Mouse (Mus musculus): ENCODE measurements around the gene Ntrk2. TPM values are rescaled to one million over a fixed set of nuclear protein-coding genes. Genes with fewer than 3 reads are reported as not detected.
"Not testable (repeated sequence)": the region's sequence is repeated elsewhere in the genome, so short reads cannot be mapped to it uniquely, and the experiment has no call there.

The Ntrk2 gene
- polyA plus RNA-seq, 1 experiment from 2014 or later, result 63.7 TPM

GRCm38 (mm10) chr13:59028546-59028945 lies 222.2 kb downstream of the Ntrk2 start:
- WGBS, result 94% methylated on average over 4 of the region's 4 CpGs
- no peak for ATAC-seq (ENCODE audit: low FRiP score, low read depth)
- peaks cover 3% of the 10 kb centered on the region; the same call in 1 of the 2 replicates for H3K9me3 ChIP-seq
- H3K4me1 ChIP-seq, result peaks cover 3% of the 10 kb centered on the region; the same call in 1 of the 2 replicates
- H3K27ac ChIP-seq (replicated peaks), result no peak overlapping the region
- no peak overlapping the region for H3K4me2 ChIP-seq (replicated peaks)
- no peaks in the 10 kb centered on the region for H3K27me3 ChIP-seq
- H3K36me3 ChIP-seq, result no peaks in the 10 kb centered on the region
- no peak overlapping the region for H3K9ac ChIP-seq (replicated peaks)
- H3K4me3 ChIP-seq, result no peak overlapping the region

- Histone ChIP-seq H3K4me3 (no peak overlapping the region), H3K36me3 (no peaks in the 10 kb centered on the region), H3K27me3 (no peaks in the 10 kb centered on the region), H3K4me1 (peaks cover 3% of the 10 kb centered on the region; the same call in 1 of the 2 replicates), H3K9ac (replicated peaks) (no peak overlapping the region), H3K27ac (replicated peaks) (peak overlapping the region; percentile 20), H3K9me3 (no peaks in the 10 kb centered on the region), H3K4me2 (replicated peaks) (no peak overlapping the region)
- no peak for ATAC-seq (ENCODE audit: low FRiP score, low read depth)
- 81% methylated on average over 6 of the region's 6 CpGs for WGBS
Observed at GRCm38 (mm10) chr13:59030574-59030973, 224.2 kb downstream of the Ntrk2 start.

GRCm38 (mm10) chr13:59040156-59040915 lies 234.0 kb downstream of the Ntrk2 start:
- Histone ChIP-seq H3K9me3 (no peaks in the 10 kb centered on the region), H3K36me3 (no peaks in the 10 kb centered on the region), H3K4me1 (peaks cover 28% of the 10 kb centered on the region), H3K27me3 (no peaks in the 10 kb centered on the region), H3K27ac (replicated peaks) (peak overlapping the region; percentile 92), H3K4me3 (no peak overlapping the region), H3K4me2 (replicated peaks) (peak overlapping the region; percentile 44), H3K9ac (replicated peaks) (0 out of 2 replicates have a peak overlapping the region, but pooled peaks have one; percentile 20)
- peak; percentile 67 for ATAC-seq (ENCODE audit: low FRiP score, low read depth)
- WGBS, result 37% methylated on average over 16 of the region's 16 CpGs

- Histone ChIP-seq H3K27ac (replicated peaks) (peak overlapping the region; percentile 92), H3K4me2 (replicated peaks) (peak overlapping the region; percentile 44), H3K4me3 (0 out of 2 replicates have a peak overlapping the region, but pooled peaks have one; percentile 18), H3K9ac (replicated peaks) (no peak overlapping the region), H3K27me3 (no peaks in the 10 kb centered on the region), H3K9me3 (no peaks in the 10 kb centered on the region), H3K36me3 (no peaks in the 10 kb centered on the region), H3K4me1 (peaks cover 28% of the 10 kb centered on the region)
- peak; percentile 99 for ATAC-seq (ENCODE audit: low FRiP score, low read depth)
- 22% methylated on average over 9 of the region's 9 CpGs for WGBS
Observed at GRCm38 (mm10) chr13:59041013-59041764, 234.8 kb downstream of the Ntrk2 start.

- 76% methylated on average over 4 of the region's 4 CpGs for WGBS
- Histone ChIP-seq H3K4me1 (no peaks in the 10 kb centered on the region), H3K9ac (replicated peaks) (no peak overlapping the region), H3K27ac (replicated peaks) (no peak overlapping the region), H3K36me3 (no peaks in the 10 kb centered on the region), H3K9me3 (no peaks in the 10 kb centered on the region), H3K4me2 (replicated peaks) (no peak overlapping the region), H3K4me3 (no peak overlapping the region), H3K27me3 (no peaks in the 10 kb centered on the region)
- no peak for ATAC-seq (ENCODE audit: low FRiP score, low read depth)
Observed at GRCm38 (mm10) chr13:59052188-59052587, 245.8 kb downstream of the Ntrk2 start.

GRCm38 (mm10) chr13:59054331-59054730 lies 248.0 kb downstream of the Ntrk2 start:
- not testable (repeated sequence) for H3K27ac ChIP-seq (replicated peaks)

GRCm38 (mm10) chr13:59056859-59057258 lies 250.5 kb downstream of the Ntrk2 start:
- 0 out of 2 replicates have a peak, but pooled peaks cover 5% of the 10 kb centered on the region for H3K27me3 ChIP-seq
- no peaks in the 10 kb centered on the region for H3K36me3 ChIP-seq
- WGBS, result 88% methylated on average over 4 of the region's 4 CpGs
- no peak overlapping the region for H3K9ac ChIP-seq (replicated peaks)
- H3K9me3 ChIP-seq, result no peaks in the 10 kb centered on the region
- 0 out of 2 replicates have a peak, but pooled peaks cover 2% of the 10 kb centered on the region for H3K4me1 ChIP-seq
- ATAC-seq (ENCODE audit: low FRiP score, low read depth), result no peak
- no peak overlapping the region for H3K4me2 ChIP-seq (replicated peaks)
- no peak overlapping the region for H3K27ac ChIP-seq (replicated peaks)
- no peak overlapping the region for H3K4me3 ChIP-seq

More at GRCm38 (mm10) chr13:59054331-59054730, 248.0 kb downstream of the Ntrk2 start:
- not testable (repeated sequence) for H3K4me2 ChIP-seq (replicated peaks); H3K27me3 ChIP-seq; H3K36me3 ChIP-seq; ATAC-seq (ENCODE audit: low FRiP score, low read depth); H3K4me1 ChIP-seq; H3K9me3 ChIP-seq; H3K4me3 ChIP-seq; H3K9ac ChIP-seq (replicated peaks)
- WGBS, result 86% methylated on average over 8 of the region's 8 CpGs

GRCm38 (mm10) chr13:59057886-59058285 lies 251.5 kb downstream of the Ntrk2 start:
- no peak overlapping the region for H3K9ac ChIP-seq (replicated peaks)
- H3K4me1 ChIP-seq, result 0 out of 2 replicates have a peak, but pooled peaks cover 2% of the 10 kb centered on the region
- H3K9me3 ChIP-seq, result no peaks in the 10 kb centered on the region
- ATAC-seq (ENCODE audit: low FRiP score, low read depth), result no peak
- 0 out of 2 replicates have a peak, but pooled peaks cover 5% of the 10 kb centered on the region for H3K27me3 ChIP-seq
- H3K36me3 ChIP-seq, result no peaks in the 10 kb centered on the region
- H3K4me2 ChIP-seq (replicated peaks), result no peak overlapping the region
- H3K4me3 ChIP-seq, result no peak overlapping the region
- 79% methylated on average over 1 of the region's 1 CpGs for WGBS
- H3K27ac ChIP-seq (replicated peaks), result no peak overlapping the region

- Histone ChIP-seq H3K9ac (replicated peaks) (no peak overlapping the region), H3K9me3 (no peaks in the 10 kb centered on the region), H3K4me2 (replicated peaks) (no peak overlapping the region), H3K4me1 (0 out of 2 replicates have a peak, but pooled peaks cover 2% of the 10 kb centered on the region), H3K27ac (replicated peaks) (no peak overlapping the region), H3K27me3 (0 out of 2 replicates have a peak, but pooled peaks cover 5% of the 10 kb centered on the region), H3K36me3 (no peaks in the 10 kb centered on the region), H3K4me3 (no peak overlapping the region)
- WGBS, result 44% methylated on average over 7 of the region's 7 CpGs
- no peak for ATAC-seq (ENCODE audit: low FRiP score, low read depth)
Observed at GRCm38 (mm10) chr13:59059118-59059517, 252.7 kb downstream of the Ntrk2 start.

- Histone ChIP-seq H3K9ac (replicated peaks) (no peak overlapping the region), H3K9me3 (no peaks in the 10 kb centered on the region), H3K36me3 (no peaks in the 10 kb centered on the region), H3K4me1 (no peaks in the 10 kb centered on the region), H3K27ac (replicated peaks) (no peak overlapping the region), H3K27me3 (no peaks in the 10 kb centered on the region), H3K4me2 (replicated peaks) (no peak overlapping the region), H3K4me3 (no peak overlapping the region)
- 77% methylated on average over 3 of the region's 3 CpGs for WGBS
- ATAC-seq (ENCODE audit: low FRiP score, low read depth), result no peak
Observed at GRCm38 (mm10) chr13:59065677-59066076, 259.3 kb downstream of the Ntrk2 start.

GRCm38 (mm10) chr13:59073635-59074256 lies 267.4 kb downstream of the Ntrk2 start:
- Histone ChIP-seq H3K4me2 (replicated peaks) (peak overlapping the region; percentile 41), H3K4me3 (no peak overlapping the region), H3K9me3 (no peaks in the 10 kb centered on the region), H3K27ac (replicated peaks) (no peak overlapping the region), H3K4me1 (peaks cover 13% of the 10 kb centered on the region), H3K36me3 (no peaks in the 10 kb centered on the region), H3K27me3 (peaks cover 22% of the 10 kb centered on the region), H3K9ac (replicated peaks) (no peak overlapping the region; the same call in 1 of the 2 replicates)
- 20% methylated on average over 26 of the region's 26 CpGs for WGBS
- peak; percentile 84 for ATAC-seq (ENCODE audit: low FRiP score, low read depth)
